Mouse (Mus musculus) heart, postnatal 0 days (tissue): ENCODE data around the gene Map4. TPM values are rescaled to one million over a fixed set of nuclear protein-coding genes. Genes with fewer than 3 reads are reported as not detected.

Experiments used
- ATAC-seq: fragments of 200-750 bp; cut with Nextera tagmentation; 2 replicates; pipeline ENCODE4 v1.8.0; 2017; ENCODE audit warnings: low read depth, moderate number of reproducible peaks, moderate library complexity; ENCODE audit not compliant: insufficient read depth
- DNase-seq: peaks from one replicate; pipeline ENCODE4 v3.0.0-alpha.2; 2016; ENCODE audit warnings: low spot score
- H3K27ac ChIP-seq: fragments of 300-500 bp; sonication (generic); 2 replicates; pipeline ENCODE4 v1.5.1; 2014; ENCODE audit warnings: low read depth, mild to moderate bottlenecking
- H3K27me3 ChIP-seq: fragments of 300-500 bp; sonication (generic); 2 replicates; pipeline ENCODE4 v1.6.1; 2014; ENCODE audit warnings: low read length, mixed read lengths; ENCODE audit not compliant: control insufficient read depth, insufficient read depth
- H3K36me3 ChIP-seq: fragments of 300-500 bp; sonication (generic); replicated peaks from 2 replicates; pipeline ENCODE4 v1.6.1; 2014; ENCODE audit warnings: low read length, mixed read lengths; ENCODE audit not compliant: control insufficient read depth, insufficient read depth
- H3K4me1 ChIP-seq: fragments of 300-500 bp; sonication (generic); 2 replicates; pipeline ENCODE4 v1.6.1; 2014; ENCODE audit warnings: antibody characterized with exemption; ENCODE audit not compliant: control insufficient read depth, insufficient read depth
- H3K4me2 ChIP-seq: fragments of 300-500 bp; sonication (generic); 2 replicates; pipeline ENCODE4 v1.6.1; 2014; ENCODE audit warnings: low read depth, mild to moderate bottlenecking, low read length, moderate library complexity
- H3K4me3 ChIP-seq: fragments of 300-500 bp; sonication (generic); 2 replicates; pipeline ENCODE4 v1.5.1; 2014; ENCODE audit warnings: low read depth, low read length
- H3K9ac ChIP-seq: fragments of 300-500 bp; sonication (generic); replicated peaks from 2 replicates; pipeline ENCODE4 v1.6.1; 2014; ENCODE audit warnings: low read depth, low read length, mixed read lengths
- H3K9me3 ChIP-seq: fragments of 300-500 bp; sonication (generic); replicated peaks from 2 replicates; pipeline ENCODE4 v1.6.1; 2016; ENCODE audit warnings: low read length; ENCODE audit not compliant: control insufficient read depth
- CTCF ChIP-seq: IDR thresholded peaks from 2 replicates; pipeline ENCODE4 v1.5.1; 2016; ENCODE audit warnings: antibody characterized with exemption, control low read depth, low read depth
- EP300 ChIP-seq: IDR thresholded peaks from 2 replicates; pipeline ENCODE4 v1.6.1; 2016; ENCODE audit warnings: antibody characterized with exemption, low read depth
- WGBS: fragments of 180-500 bp; shearing (Covaris S2); extraction: QIAGEN DNeasy Blood & Tissue Kit; methylation state at CpG from one replicate; pipeline ENCODE4 v1.1.7; 2014; 5-methylcytosine and 5-hydroxymethylcytosine counted together
- polyA plus RNA-seq: library from polyadenylated mRNA; unstranded; fragments of >200 nt; fragmentation: Nextera tagmentation; extraction: Ambion mirVana; gene quantifications from 2 replicates; pipeline ENCODE4 v1.2.1, GENCODE M21; 2015
- total RNA-seq: library from RNA; depleted of rRNA; stranded (reverse); fragments of >200 nt; gene quantifications from 2 replicates; pipeline ENCODE4 v1.2.3, GENCODE M21; 2014; ENCODE audit warnings: low replicate concordance

The Map4 gene
- total and polyA plus RNA-seq, 2 experiments from 2014 or later = 54.2 to 145 TPM

- TF ChIP-seq CTCF (peak; percentile 96), EP300 (no peak)
- Histone ChIP-seq H3K27me3 (no peaks in the 10 kb centered on the region), H3K36me3 (peaks cover 45% of the 10 kb centered on the region), H3K4me1 (peaks cover 17% of the 10 kb centered on the region), H3K9me3 (no peaks in the 10 kb centered on the region), H3K9ac (no peak overlapping the region), H3K27ac (peak overlapping the region; percentile 72), H3K4me3 (no peak overlapping the region), H3K4me2 (no peak overlapping the region)
- 34% methylated on average over 6 of the region's 6 CpGs for WGBS
- peak; percentile 96 for DNase-seq
- peak; percentile 81 for ATAC-seq
These were observed 36.7 kb upstream of the Map4 start for GRCm38 (mm10) chr9:109894413-109895090.

- peaks cover 17% of the 10 kb centered on the region for H3K4me1 ChIP-seq
- no peak overlapping the region for H3K9ac ChIP-seq
- peaks cover 34% of the 10 kb centered on the region for H3K36me3 ChIP-seq
- no peaks in the 10 kb centered on the region for H3K27me3 ChIP-seq
- no peaks in the 10 kb centered on the region for H3K9me3 ChIP-seq
- no peak overlapping the region for H3K4me2 ChIP-seq
- DNase-seq (peak; percentile 23), ATAC-seq (no peak)
- no peak overlapping the region for H3K4me3 ChIP-seq
- peak overlapping the region; percentile 53 for H3K27ac ChIP-seq
- WGBS = 72% methylated on average over 6 of the region's 6 CpGs
- TF ChIP-seq EP300 = no peak
- no peak for TF ChIP-seq CTCF
These were observed 35.7 kb upstream of the Map4 start for GRCm38 (mm10) chr9:109895593-109895992.

- H3K27me3 ChIP-seq = no peaks in the 10 kb centered on the region
These were observed 34.8 kb upstream of the Map4 start for GRCm38 (mm10) chr9:109896253-109897150.

GRCm38 (mm10) chr9:109898027-109898426, 33.2 kb upstream of the Map4 start:
- Histone ChIP-seq H3K9ac (no peak overlapping the region), H3K4me1 (peaks cover 17% of the 10 kb centered on the region), H3K4me3 (no peak overlapping the region), H3K9me3 (no peaks in the 10 kb centered on the region), H3K4me2 (no peak overlapping the region), H3K27ac (peak overlapping the region; percentile 8; the same call in 1 of the 2 replicates), H3K27me3 (no peaks in the 10 kb centered on the region), H3K36me3 (peaks cover 13% of the 10 kb centered on the region; the same call in 1 of the 2 replicates)
- ATAC-seq = 0 out of 2 replicates have a peak, but pooled peaks have one; percentile 27
- no peak for TF ChIP-seq CTCF
- peak; percentile 64; the same call in 1 of the 2 replicates for TF ChIP-seq EP300
- WGBS = 25% methylated on average over 2 of the region's 2 CpGs
- DNase-seq = no peak

More at GRCm38 (mm10) chr9:109896253-109897150, 34.8 kb upstream of the Map4 start:
- 62% methylated on average over 8 of the region's 8 CpGs for WGBS
- Histone ChIP-seq H3K4me2 (no peak overlapping the region), H3K36me3 (peaks cover 25% of the 10 kb centered on the region), H3K9ac (no peak overlapping the region), H3K9me3 (no peaks in the 10 kb centered on the region), H3K4me3 (no peak overlapping the region), H3K27ac (0 out of 2 replicates have a peak overlapping the region, but pooled peaks have one; percentile 21), H3K4me1 (peaks cover 17% of the 10 kb centered on the region)
- TF ChIP-seq CTCF = no peak
- no peak for TF ChIP-seq EP300
- DNase-seq = no peak
- no peak for ATAC-seq

- H3K36me3 ChIP-seq = no peaks in the 10 kb centered on the region
- no peak overlapping the region for H3K9ac ChIP-seq
- H3K4me2 ChIP-seq = no peak overlapping the region
- no peak for TF ChIP-seq CTCF
- H3K4me1 ChIP-seq = peaks cover 15% of the 10 kb centered on the region
- H3K4me3 ChIP-seq = no peak overlapping the region
- ATAC-seq (no peak), DNase-seq (no peak)
- WGBS = 48% methylated on average over 8 of the region's 15 CpGs
- no peak overlapping the region for H3K27ac ChIP-seq
- no peaks in the 10 kb centered on the region for H3K9me3 ChIP-seq
- no peaks in the 10 kb centered on the region for H3K27me3 ChIP-seq
These were observed 31.9 kb upstream of the Map4 start for GRCm38 (mm10) chr9:109899361-109899760.
